Mouse (Mus musculus): Measurements from ENCODE around the gene Mcee.

GRCm38 (mm10) chr7:64402452-64402851, 10.0 kb downstream of the Mcee start:
- TF ChIP-seq CTCF (conservative IDR thresholded peaks at IDR 0.05; ENCODE audit: low read length) (no peak), POU5F1 (IDR thresholded peaks at IDR 0.05; ENCODE audit: borderline replicate concordance, low read length) (no peak)
